Mouse (Mus musculus) neural tube, embryonic 11.5 days (tissue): ENCODE results near the gene Coro1b. TPM values are rescaled to one million over a fixed set of nuclear protein-coding genes. Genes with fewer than 3 reads are reported as not detected.
"Not testable (repeated sequence)": the region's sequence is repeated elsewhere in the genome, so short reads cannot be mapped to it uniquely, and the experiment has no call there.

Experiments
- ATAC-seq: fragments of 200-750 bp; cut with Nextera tagmentation; 2 replicates; pipeline ENCODE4 v1.8.0; 2017; ENCODE audit warnings: moderate number of reproducible peaks, mild to moderate bottlenecking, moderate TSS enrichment, moderate library complexity; ENCODE audit not compliant: insufficient read depth, low FRiP score, low TSS enrichment
- DNase-seq: peaks from one replicate; pipeline ENCODE4 v3.0.0-alpha.2; 2015; ENCODE audit warnings: low spot score
- H3K27ac ChIP-seq: fragments of 300-500 bp; sonication (generic); 2 replicates; pipeline ENCODE4 v1.5.1; 2014; ENCODE audit warnings: low read depth, mild to moderate bottlenecking, low read length
- H3K27me3 ChIP-seq: fragments of 300-500 bp; sonication (generic); 2 replicates; pipeline ENCODE4 v1.6.1; 2014; ENCODE audit warnings: mild to moderate bottlenecking, low read length, mixed read lengths; ENCODE audit not compliant: control insufficient read depth, insufficient read depth
- H3K36me3 ChIP-seq: fragments of 300-500 bp; sonication (generic); 2 replicates; pipeline ENCODE4 v1.6.1; 2014; ENCODE audit warnings: mild to moderate bottlenecking, low read length, moderate library complexity, mixed read lengths; ENCODE audit not compliant: control insufficient read depth, insufficient read depth
- H3K4me1 ChIP-seq: fragments of 300-500 bp; sonication (generic); 2 replicates; pipeline ENCODE4 v1.6.1; 2014; ENCODE audit warnings: low read length, mixed read lengths; ENCODE audit not compliant: control insufficient read depth, insufficient read depth
- H3K4me2 ChIP-seq: fragments of 300-500 bp; sonication (generic); 2 replicates; pipeline ENCODE4 v1.6.1; 2014; ENCODE audit warnings: low read depth, mild to moderate bottlenecking, moderate library complexity
- H3K4me3 ChIP-seq: fragments of 300-500 bp; sonication (generic); 2 replicates; pipeline ENCODE4 v1.5.1; 2014; ENCODE audit warnings: low read depth, low read length
- H3K9ac ChIP-seq: fragments of 300-500 bp; sonication (generic); 2 replicates; pipeline ENCODE4 v1.6.1; 2014; ENCODE audit warnings: mild to moderate bottlenecking, low read length
- H3K9me3 ChIP-seq: fragments of 300-500 bp; sonication (generic); 2 replicates; pipeline ENCODE4 v1.6.1; 2016; ENCODE audit warnings: low read length; ENCODE audit not compliant: control insufficient read depth
- WGBS: fragments of 180-500 bp; shearing (Covaris S2); extraction: QIAGEN DNeasy Blood & Tissue Kit; methylation state at CpG from one replicate; pipeline ENCODE4 v1.1.7; 2014; 5-methylcytosine and 5-hydroxymethylcytosine counted together
- polyA plus RNA-seq: library from polyadenylated mRNA; unstranded; fragments of >200 nt; fragmentation: Nextera tagmentation; extraction: Ambion mirVana; gene quantifications from 2 replicates; pipeline ENCODE4 v1.2.1, GENCODE M21; 2014

The Coro1b gene
- polyA plus RNA-seq, 1 experiment from 2014 or later, result 128 TPM

DNA sequence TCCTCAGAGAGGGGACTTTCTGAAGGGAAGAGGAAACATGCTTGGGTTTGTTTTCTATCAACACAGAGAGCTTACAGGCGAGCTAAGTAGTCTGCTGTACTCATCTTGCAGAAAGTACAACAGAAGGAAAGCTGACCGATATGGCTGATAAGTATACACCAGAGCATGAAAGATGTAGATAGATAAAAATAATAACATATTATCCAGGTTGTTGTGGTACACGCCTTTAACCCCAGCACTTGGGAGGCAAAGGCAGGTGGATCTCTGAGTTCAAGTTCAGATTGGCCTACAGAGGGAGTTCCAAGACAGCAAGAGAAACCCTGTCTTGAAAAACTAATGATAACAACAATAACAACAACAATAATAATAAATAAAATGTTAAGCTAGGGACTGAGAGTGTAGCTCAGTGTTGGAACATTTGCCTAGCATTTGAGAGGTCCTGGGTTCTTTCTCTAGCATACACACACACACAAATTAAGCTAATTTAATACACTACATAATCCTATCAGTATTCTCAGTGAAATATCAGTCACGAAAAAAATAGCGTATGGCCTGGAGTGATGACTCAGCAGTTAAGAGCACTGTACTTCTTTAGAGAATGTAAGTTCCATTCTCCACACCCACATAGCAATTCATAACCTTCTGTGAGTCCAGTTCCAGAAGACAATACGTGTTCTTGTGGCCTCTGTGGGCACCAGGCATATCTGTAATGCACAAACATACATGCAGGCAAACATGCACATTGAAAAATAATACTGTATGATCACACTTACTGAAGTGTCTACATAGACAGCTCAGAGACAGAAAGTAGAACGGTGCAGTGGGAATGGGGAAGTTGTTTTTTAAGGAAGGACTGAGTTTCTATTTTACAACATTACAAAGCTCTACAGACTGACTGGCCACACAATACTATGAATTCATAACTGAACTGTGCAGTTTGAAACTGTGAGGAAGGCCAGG is 25.7 kb upstream of the Coro1b start:
- Histone ChIP-seq H3K4me3 (no peak overlapping the region), H3K9me3 (no peaks in the 10 kb centered on the region), H3K27ac (no peak overlapping the region), H3K36me3 (no peaks in the 10 kb centered on the region), H3K4me1 (peaks cover 12% of the 10 kb centered on the region), H3K4me2 (no peak overlapping the region), H3K27me3 (no peaks in the 10 kb centered on the region), H3K9ac (no peak overlapping the region)
- ATAC-seq, result no peak
- 88% methylated on average over 7 of the region's 7 CpGs for WGBS
- DNase-seq, result no peak

DNA sequence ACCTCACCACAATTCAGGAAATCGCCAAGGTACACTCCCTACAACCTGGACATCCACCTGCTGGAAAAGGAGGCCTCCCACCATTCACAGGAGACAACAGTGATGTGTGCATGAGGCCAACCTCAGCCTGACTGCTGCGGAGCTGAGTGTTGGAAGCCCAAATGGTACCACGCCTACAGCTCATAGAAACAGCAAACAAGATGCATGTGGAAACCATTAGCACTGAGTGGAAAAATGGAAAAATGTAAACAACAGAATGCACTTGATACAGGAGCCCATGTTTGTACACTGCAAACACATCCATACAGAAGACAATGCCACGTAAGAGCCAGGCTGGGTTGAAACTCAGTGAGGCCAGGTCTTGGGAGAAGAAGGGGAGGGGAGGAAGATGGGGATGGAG is 24.0 kb upstream of the Coro1b start:
- no peak overlapping the region for H3K27ac ChIP-seq
- H3K4me3 ChIP-seq, result no peak overlapping the region
- H3K9ac ChIP-seq, result no peak overlapping the region
- H3K4me1 ChIP-seq, result peaks cover 12% of the 10 kb centered on the region
- no peak for ATAC-seq
- no peak for DNase-seq
- WGBS, result 74% methylated on average over 4 of the region's 4 CpGs
- H3K9me3 ChIP-seq, result no peaks in the 10 kb centered on the region
- no peak overlapping the region for H3K4me2 ChIP-seq
- no peaks in the 10 kb centered on the region for H3K36me3 ChIP-seq
- no peaks in the 10 kb centered on the region for H3K27me3 ChIP-seq

DNA sequence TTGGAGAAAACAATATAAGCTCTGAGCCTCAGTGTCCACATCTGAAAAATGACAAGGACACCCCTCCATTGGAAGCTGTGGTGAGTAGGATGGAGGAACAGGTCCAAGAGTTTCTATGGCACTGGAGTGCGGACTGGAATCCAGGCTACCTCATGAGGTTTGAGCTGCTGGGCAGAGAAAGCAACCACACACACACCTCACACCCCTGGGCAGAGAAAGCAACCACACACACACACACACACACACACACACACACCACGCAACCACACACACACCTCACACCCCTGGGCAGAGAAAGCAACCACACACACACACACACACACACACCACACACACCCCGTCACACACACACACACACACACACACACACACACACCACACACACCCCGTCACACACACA is 23.2 kb upstream of the Coro1b start:
- peak; percentile 54 for ATAC-seq
- Histone ChIP-seq H3K9ac (peak overlapping the region; percentile 14; the same call in 1 of the 2 replicates), H3K4me2 (peak overlapping the region; percentile 30), H3K4me1 (peaks cover 12% of the 10 kb centered on the region), H3K4me3 (peak overlapping the region; percentile 75)
- not testable (repeated sequence) for H3K27ac ChIP-seq, H3K36me3 ChIP-seq, H3K9me3 ChIP-seq, H3K27me3 ChIP-seq, DNase-seq
- 29% methylated on average over 3 of the region's 4 CpGs for WGBS

- peak; percentile 92 for ATAC-seq
- H3K4me1 ChIP-seq, result peaks cover 9% of the 10 kb centered on the region
- 1% methylated on average over 46 of the region's 64 CpGs for WGBS
- H3K36me3 ChIP-seq, result no peaks in the 10 kb centered on the region
- 0 out of 2 replicates have a peak within 1 kb of the TSS, but pooled peaks have one; percentile 35 for H3K27ac ChIP-seq
- H3K9me3 ChIP-seq, result no peaks in the 10 kb centered on the region
- peak within 1 kb of the TSS; percentile 71 for H3K4me2 ChIP-seq
- H3K9ac ChIP-seq, result peak within 1 kb of the TSS; percentile 80
- peak; percentile 97 for DNase-seq
- H3K4me3 ChIP-seq, result peak within 1 kb of the TSS; percentile 75
- H3K27me3 ChIP-seq, result no peaks in the 10 kb centered on the region
Measured at GRCm38 (mm10) chr19:4125741-4126696, 22.4 kb upstream of the Coro1b start, which contains the start of gene Aip. Aip (minus strand) TSS chr19:4125858.

- Histone ChIP-seq H3K4me2 (peak overlapping the region; percentile 71), H3K27me3 (no peaks in the 10 kb centered on the region), H3K27ac (no peak overlapping the region), H3K9ac (peak overlapping the region; percentile 80), H3K4me3 (peak overlapping the region; percentile 75), H3K36me3 (no peaks in the 10 kb centered on the region), H3K9me3 (no peaks in the 10 kb centered on the region), H3K4me1 (peaks cover 9% of the 10 kb centered on the region)
- WGBS, result 71% methylated on average over 7 of the region's 7 CpGs
- ATAC-seq (no peak), DNase-seq (no peak)
Measured at GRCm38 (mm10) chr19:4126759-4127495, 21.5 kb upstream of the Coro1b start.

GRCm38 (mm10) chr19:4129462-4129861 is 19.0 kb upstream of the Coro1b start:
- H3K36me3 ChIP-seq, result no peaks in the 10 kb centered on the region
- ATAC-seq, result no peak
- no peak for DNase-seq
- H3K9me3 ChIP-seq, result no peaks in the 10 kb centered on the region
- WGBS, result 90% methylated on average over 7 of the region's 7 CpGs
- no peak overlapping the region for H3K27ac ChIP-seq
- no peaks in the 10 kb centered on the region for H3K27me3 ChIP-seq
- H3K4me2 ChIP-seq, result no peak overlapping the region
- H3K9ac ChIP-seq, result no peak overlapping the region
- peaks cover 9% of the 10 kb centered on the region for H3K4me1 ChIP-seq
- no peak overlapping the region for H3K4me3 ChIP-seq

DNA sequence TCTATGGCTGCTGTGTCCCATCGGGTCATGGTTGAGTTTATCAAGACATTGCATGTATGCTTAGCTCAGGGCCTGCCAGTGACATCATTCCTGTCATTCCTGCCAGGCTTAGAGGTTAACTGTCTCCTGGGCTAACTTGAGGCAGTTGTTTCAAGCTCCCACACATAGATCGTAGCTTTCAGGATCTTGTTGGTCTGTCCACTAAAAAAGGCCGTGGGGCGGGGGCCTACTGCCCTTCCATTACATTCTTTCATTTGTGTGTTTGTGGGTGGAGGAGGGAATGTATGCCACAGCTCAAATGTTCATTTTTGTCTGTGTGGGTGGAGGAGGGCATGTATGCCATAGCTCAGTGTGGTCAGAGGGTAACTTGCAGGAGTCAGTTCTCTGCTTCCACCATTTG is 18.3 kb upstream of the Coro1b start:
- no peak for ATAC-seq
- Histone ChIP-seq H3K27me3 (no peaks in the 10 kb centered on the region), H3K4me3 (no peak overlapping the region), H3K36me3 (no peaks in the 10 kb centered on the region), H3K9me3 (no peaks in the 10 kb centered on the region), H3K9ac (no peak overlapping the region), H3K27ac (no peak overlapping the region), H3K4me1 (peaks cover 9% of the 10 kb centered on the region), H3K4me2 (no peak overlapping the region)
- WGBS, result 92% methylated on average over 4 of the region's 4 CpGs
- no peak for DNase-seq

DNA sequence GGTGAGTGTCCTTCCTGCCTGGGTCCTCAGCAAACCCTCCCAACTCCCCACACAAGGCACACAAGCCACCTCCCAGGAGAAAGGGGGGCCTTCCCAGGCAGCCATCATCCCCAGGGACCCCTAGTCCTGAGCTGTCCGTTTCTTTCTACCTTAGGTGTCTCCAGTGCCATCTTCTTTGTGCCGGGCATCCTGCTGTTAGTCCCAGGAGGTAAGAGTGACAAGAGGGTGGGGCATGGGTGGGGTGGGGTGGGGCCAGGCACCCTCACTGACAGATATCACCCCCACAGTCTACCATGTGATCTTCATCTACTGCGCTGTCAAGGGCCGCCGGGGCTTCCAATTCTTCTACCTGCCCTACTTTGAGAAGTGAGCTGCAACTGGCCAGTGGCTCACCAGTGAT is 17.3 kb upstream of the Coro1b start:
- Histone ChIP-seq H3K27me3 (no peaks in the 10 kb centered on the region), H3K36me3 (no peaks in the 10 kb centered on the region), H3K9me3 (no peaks in the 10 kb centered on the region), H3K9ac (no peak overlapping the region), H3K4me1 (peaks cover 9% of the 10 kb centered on the region), H3K27ac (no peak overlapping the region), H3K4me2 (no peak overlapping the region), H3K4me3 (no peak overlapping the region)
- DNase-seq, result no peak
- WGBS, result 91% methylated on average over 5 of the region's 5 CpGs
- no peak for ATAC-seq
